Comparison of ENCODE assay signal across 25 mouse cellular contexts in the genomic region with DNA sequence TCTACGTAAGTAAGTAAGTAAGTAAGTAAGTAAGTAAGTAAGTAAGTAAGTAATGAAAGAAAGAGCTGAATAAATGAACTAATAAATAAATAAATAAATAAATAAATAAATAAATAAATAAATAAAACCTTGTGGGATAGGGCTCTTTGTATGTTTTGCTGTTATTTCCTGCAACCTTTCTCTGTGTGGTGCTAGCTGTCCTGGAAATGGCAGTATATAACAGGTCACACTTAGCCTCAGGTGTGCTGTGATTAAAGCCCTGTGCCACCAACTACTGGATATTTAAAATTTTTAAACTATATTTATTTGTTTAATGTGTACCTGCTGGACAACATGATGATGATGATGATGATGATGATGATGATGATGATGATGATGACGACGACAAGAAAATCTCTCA.
A peak's percentile ranks its signal among the peaks of the same experiment; 100 is the strongest.
DNase-seq lines count a peak whose midpoint lies in the region; ATAC-seq lines count a peak whose summit lies in the region.
"Had no signal": no experiment of that assay in that cellular context is flagged by ENCODE, and none has a peak within 500 bp of the region (broad histone marks: within the 10 kb centered on the region; RNA-seq: fewer than 3 reads in every experiment).

No protein-coding gene starts in this region.

- H3K4me2 ChIP-seq in embryonic facial prominence, embryonic 12.5 days (replicated peaks): no peak overlapping the region
- no peak overlapping the region for H3K4me2 ChIP-seq in limb, embryonic 11.5 days (ENCODE audit: low read depth, severe bottlenecking)
- no peak overlapping the region for H3K4me2 ChIP-seq in embryonic facial prominence, embryonic 13.5 days
- H3K4me2 ChIP-seq: embryonic facial prominence, embryonic 15.5 days; forebrain, embryonic 12.5 days had no signal

- no peaks in the 10 kb centered on the region for H3K4me1 ChIP-seq in embryonic facial prominence, embryonic 12.5 days
- H3K4me1 ChIP-seq in embryonic facial prominence, embryonic 10.5 days: no peaks in the 10 kb centered on the region
- no peaks in the 10 kb centered on the region for H3K4me1 ChIP-seq in limb, embryonic 11.5 days (ENCODE audit: control insufficient read depth, insufficient read depth, low read length)
- H3K4me1 ChIP-seq in limb, embryonic 10.5 days: no peaks in the 10 kb centered on the region
- no peaks in the 10 kb centered on the region for H3K4me1 ChIP-seq in embryonic facial prominence, embryonic 13.5 days
- H3K4me1 ChIP-seq: embryonic facial prominence, embryonic 15.5 days; forebrain, embryonic 10.5 days; forebrain, embryonic 12.5 days had no signal

- no peak for DNase-seq in embryonic facial prominence, embryonic 10.5 days (ENCODE audit: low spot score)
- DNase-seq in limb, embryonic 11.5 days (ENCODE audit: low spot score): no peak
- DNase-seq in limb, embryonic 10.5 days (ENCODE audit: low spot score): no peak
- no peak for DNase-seq in right cerebral cortex, adult 2 months (ENCODE audit: low spot score in 2 of 2)
- DNase-seq: adrenal gland, adult 8-10 months; adrenal gland, postnatal 14 days; adrenal gland, postnatal 36 days; B cell, adult 2 months; cerebellum, adult 11-12 months; cerebellum, adult 2 months; cerebellum, adult 9-10 months; cerebellum, postnatal 10 days; cerebellum, postnatal 25 days had no signal

- no peak overlapping the region for H3K27ac ChIP-seq in embryonic facial prominence, embryonic 12.5 days
- no peak overlapping the region for H3K27ac ChIP-seq in embryonic facial prominence, embryonic 10.5 days (replicated peaks)
- no peak overlapping the region for H3K27ac ChIP-seq in limb, embryonic 11.5 days (replicated peaks; ENCODE audit: low read depth, low read length)
- H3K27ac ChIP-seq in limb, embryonic 10.5 days: no peak overlapping the region
- H3K27ac ChIP-seq in embryonic facial prominence, embryonic 13.5 days: no peak overlapping the region
- H3K27ac ChIP-seq: embryonic facial prominence, embryonic 15.5 days; forebrain, embryonic 10.5 days; forebrain, embryonic 12.5 days had no signal

- no peaks in the 10 kb centered on the region for H3K36me3 ChIP-seq in embryonic facial prominence, embryonic 12.5 days
- H3K36me3 ChIP-seq in embryonic facial prominence, embryonic 10.5 days (replicated peaks): no peaks in the 10 kb centered on the region
- no peaks in the 10 kb centered on the region for H3K36me3 ChIP-seq in limb, embryonic 11.5 days (ENCODE audit: control insufficient read depth, insufficient read depth, low read length)
- no peaks in the 10 kb centered on the region for H3K36me3 ChIP-seq in limb, embryonic 10.5 days
- H3K36me3 ChIP-seq in embryonic facial prominence, embryonic 13.5 days: no peaks in the 10 kb centered on the region
- H3K36me3 ChIP-seq: embryonic facial prominence, embryonic 15.5 days; forebrain, embryonic 10.5 days; forebrain, embryonic 12.5 days; G1E had no signal

- H3K9me3 ChIP-seq in embryonic facial prominence, embryonic 12.5 days: peaks cover 12% of the 10 kb centered on the region; the same call in 1 of the 2 replicates
- peaks cover 33% of the 10 kb centered on the region for H3K9me3 ChIP-seq in embryonic facial prominence, embryonic 10.5 days
- peaks cover 3% of the 10 kb centered on the region; the same call in 1 of the 2 replicates for H3K9me3 ChIP-seq in limb, embryonic 11.5 days (ENCODE audit: control insufficient read depth, low read length)
- peaks cover 17% of the 10 kb centered on the region; the same call in 1 of the 2 replicates for H3K9me3 ChIP-seq in limb, embryonic 10.5 days (replicated peaks)
- peaks cover 16% of the 10 kb centered on the region for H3K9me3 ChIP-seq in embryonic facial prominence, embryonic 13.5 days

- WGBS in embryonic facial prominence, embryonic 12.5 days: 75% methylated on average over 3 of the region's 3 CpGs
- WGBS in embryonic facial prominence, embryonic 10.5 days: 78% methylated on average over 3 of the region's 3 CpGs
- WGBS in limb, embryonic 11.5 days: 86% methylated on average over 3 of the region's 3 CpGs
- 86% methylated on average over 3 of the region's 3 CpGs for WGBS in limb, embryonic 10.5 days
- 87% methylated on average over 3 of the region's 3 CpGs for WGBS in embryonic facial prominence, embryonic 13.5 days

- 0 out of 2 replicates have a peak, but pooled peaks have one; percentile 41 for ATAC-seq in embryonic facial prominence, embryonic 12.5 days (ENCODE audit: insufficient number of reproducible peaks, insufficient read depth, low FRiP score, low TSS enrichment)
- peak; percentile 75; the same call in 1 of the 2 replicates for ATAC-seq in limb, embryonic 11.5 days (ENCODE audit: insufficient number of reproducible peaks, low FRiP score, low TSS enrichment, low read depth)
- ATAC-seq in embryonic facial prominence, embryonic 13.5 days (ENCODE audit: insufficient number of reproducible peaks, insufficient read depth, low FRiP score, low TSS enrichment, low read depth): peak; percentile 26; the same call in 1 of the 2 replicates
- ATAC-seq: activated CD4-positive, CD25-positive, alpha-beta regulatory T cell, adult 4 months; CD4-positive, CD25-positive, alpha-beta regulatory T cell, adult 4 months; forebrain, embryonic 14.5 days; forebrain, embryonic 16.5 days; Patski had no signal

- no peak overlapping the region for H3K4me3 ChIP-seq in embryonic facial prominence, embryonic 12.5 days
- no peak overlapping the region for H3K4me3 ChIP-seq in embryonic facial prominence, embryonic 10.5 days
- H3K4me3 ChIP-seq in limb, embryonic 11.5 days (ENCODE audit: low read depth, low read length): no peak overlapping the region
- H3K4me3 ChIP-seq in limb, embryonic 10.5 days: no peak overlapping the region
- H3K4me3 ChIP-seq in embryonic facial prominence, embryonic 13.5 days: no peak overlapping the region
- H3K4me3 ChIP-seq: embryonic facial prominence, embryonic 15.5 days; erythroblast, embryonic 14.5 days; forebrain, embryonic 10.5 days; forebrain, embryonic 12.5 days had no signal

- no peaks in the 10 kb centered on the region for H3K27me3 ChIP-seq in embryonic facial prominence, embryonic 12.5 days
- H3K27me3 ChIP-seq in embryonic facial prominence, embryonic 10.5 days (replicated peaks; ENCODE audit: low read depth, poor library complexity, severe bottlenecking): no peaks in the 10 kb centered on the region
- H3K27me3 ChIP-seq in limb, embryonic 11.5 days (ENCODE audit: control insufficient read depth, insufficient read depth, low read length): no peaks in the 10 kb centered on the region
- H3K27me3 ChIP-seq in limb, embryonic 10.5 days (ENCODE audit: low read depth, poor library complexity, severe bottlenecking): no peaks in the 10 kb centered on the region
- H3K27me3 ChIP-seq in embryonic facial prominence, embryonic 13.5 days: no peaks in the 10 kb centered on the region
- H3K27me3 ChIP-seq: embryonic facial prominence, embryonic 15.5 days; forebrain, embryonic 12.5 days; Patski had no signal

- H3K9ac ChIP-seq in embryonic facial prominence, embryonic 12.5 days: no peak overlapping the region
- H3K9ac ChIP-seq in limb, embryonic 11.5 days (ENCODE audit: low read length): no peak overlapping the region
- H3K9ac ChIP-seq in embryonic facial prominence, embryonic 13.5 days: no peak overlapping the region
- H3K9ac ChIP-seq: embryonic facial prominence, embryonic 15.5 days; forebrain, embryonic 12.5 days had no signal
